Mouse (Mus musculus) adrenal gland, postnatal 14 days (tissue): ENCODE measurements at regions not wholly inside any gene's neighbourhood (a gene's known extent, or its start where the extent isn't known, plus 50 kb on each side); places are given as distances from the start of the nearest gene placed in this dataset.

ENCODE experiments used
- DNase-seq: peaks from one replicate; pipeline ENCODE4 v3.0.0; 2021; ENCODE audit warnings: mixed read lengths

- DNase-seq: no peak
These were observed 661.0 kb downstream of the Pcdh18 start for GRCm38 (mm10) chr3:49096118-49096517.

- DNase-seq: peak; percentile 55
These were observed 663.1 kb downstream of the Pcdh18 start for GRCm38 (mm10) chr3:49093818-49094680.

GRCm38 (mm10) chr3:49068801-49069200 is 688.3 kb downstream of the Pcdh18 start:
- no peak for DNase-seq

GRCm38 (mm10) chr3:49062081-49062480 is 695.0 kb downstream of the Pcdh18 start:
- DNase-seq: no peak

- no peak for DNase-seq
These were observed 724.1 kb downstream of the Pcdh18 start for GRCm38 (mm10) chr3:49032981-49033380.

- DNase-seq: no peak
These were observed 747.7 kb downstream of the Pcdh18 start for GRCm38 (mm10) chr3:49009211-49009967.
